Mouse (Mus musculus) neural tube, embryonic 11.5 days (tissue): Measurements from ENCODE around the gene Vezf1. TPM values are rescaled to one million over a fixed set of nuclear protein-coding genes. Genes with fewer than 3 reads are reported as not detected.

Experiments used
- ATAC-seq: fragments of 200-750 bp; cut with Nextera tagmentation; 2 replicates; pipeline ENCODE4 v1.8.0; 2017; ENCODE audit warnings: moderate number of reproducible peaks, mild to moderate bottlenecking, moderate TSS enrichment, moderate library complexity; ENCODE audit not compliant: insufficient read depth, low FRiP score, low TSS enrichment
- DNase-seq: peaks from one replicate; pipeline ENCODE4 v3.0.0-alpha.2; 2015; ENCODE audit warnings: low spot score
- H3K27ac ChIP-seq: fragments of 300-500 bp; sonication (generic); 2 replicates; pipeline ENCODE4 v1.5.1; 2014; ENCODE audit warnings: low read depth, mild to moderate bottlenecking, low read length
- H3K27me3 ChIP-seq: fragments of 300-500 bp; sonication (generic); 2 replicates; pipeline ENCODE4 v1.6.1; 2014; ENCODE audit warnings: mild to moderate bottlenecking, low read length, mixed read lengths; ENCODE audit not compliant: control insufficient read depth, insufficient read depth
- H3K36me3 ChIP-seq: fragments of 300-500 bp; sonication (generic); 2 replicates; pipeline ENCODE4 v1.6.1; 2014; ENCODE audit warnings: mild to moderate bottlenecking, low read length, moderate library complexity, mixed read lengths; ENCODE audit not compliant: control insufficient read depth, insufficient read depth
- H3K4me1 ChIP-seq: fragments of 300-500 bp; sonication (generic); 2 replicates; pipeline ENCODE4 v1.6.1; 2014; ENCODE audit warnings: low read length, mixed read lengths; ENCODE audit not compliant: control insufficient read depth, insufficient read depth
- H3K4me2 ChIP-seq: fragments of 300-500 bp; sonication (generic); 2 replicates; pipeline ENCODE4 v1.6.1; 2014; ENCODE audit warnings: low read depth, mild to moderate bottlenecking, moderate library complexity
- H3K4me3 ChIP-seq: fragments of 300-500 bp; sonication (generic); 2 replicates; pipeline ENCODE4 v1.5.1; 2014; ENCODE audit warnings: low read depth, low read length
- H3K9ac ChIP-seq: fragments of 300-500 bp; sonication (generic); 2 replicates; pipeline ENCODE4 v1.6.1; 2014; ENCODE audit warnings: mild to moderate bottlenecking, low read length
- H3K9me3 ChIP-seq: fragments of 300-500 bp; sonication (generic); 2 replicates; pipeline ENCODE4 v1.6.1; 2016; ENCODE audit warnings: low read length; ENCODE audit not compliant: control insufficient read depth
- WGBS: fragments of 180-500 bp; shearing (Covaris S2); extraction: QIAGEN DNeasy Blood & Tissue Kit; methylation state at CpG from one replicate; pipeline ENCODE4 v1.1.7; 2014; 5-methylcytosine and 5-hydroxymethylcytosine counted together
- polyA plus RNA-seq: library from polyadenylated mRNA; unstranded; fragments of >200 nt; fragmentation: Nextera tagmentation; extraction: Ambion mirVana; gene quantifications from 2 replicates; pipeline ENCODE4 v1.2.1, GENCODE M21; 2014

Gene Vezf1
- polyA plus RNA-seq, 1 experiment from 2014 or later, result 78.4 TPM

DNA sequence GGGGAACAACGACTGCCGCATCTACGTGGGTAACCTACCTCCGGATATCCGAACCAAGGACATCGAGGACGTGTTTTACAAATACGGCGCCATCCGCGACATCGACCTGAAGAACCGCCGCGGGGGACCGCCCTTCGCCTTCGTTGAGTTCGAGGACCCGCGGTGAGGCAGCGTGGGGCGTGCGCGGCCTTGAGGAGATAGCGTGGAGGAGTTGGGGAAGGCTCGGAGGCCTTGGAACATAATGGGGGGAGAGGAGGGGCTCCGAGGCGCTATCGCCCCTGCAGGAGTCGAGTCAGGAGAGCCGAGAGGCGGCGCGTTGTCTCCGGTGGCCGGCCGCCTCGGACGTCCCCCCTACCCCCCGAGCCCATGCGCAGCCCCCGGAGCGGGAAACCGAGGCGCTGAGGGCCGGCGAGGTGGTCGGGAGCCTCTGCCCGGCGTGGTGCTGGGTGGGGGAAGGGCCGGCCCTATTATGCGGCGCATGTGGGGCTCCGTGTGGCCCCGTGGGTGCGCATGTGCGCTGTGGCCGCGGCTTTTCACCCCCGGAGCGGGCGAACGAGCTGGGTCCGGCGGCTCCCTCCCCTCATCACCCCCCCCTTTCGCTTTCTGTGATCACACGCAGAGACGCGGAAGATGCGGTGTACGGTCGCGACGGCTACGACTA, 20.1 kb upstream of the Vezf1 start:
- peak; percentile 82 for ATAC-seq
- no peaks in the 10 kb centered on the region for H3K9me3 ChIP-seq
- under 1% methylated on average over 73 of the region's 76 CpGs for WGBS
- peaks cover 25% of the 10 kb centered on the region for H3K4me1 ChIP-seq
- H3K4me3 ChIP-seq, result peak overlapping the region; percentile 69
- H3K36me3 ChIP-seq, result peaks cover 6% of the 10 kb centered on the region
- peak overlapping the region; percentile 99 for H3K27ac ChIP-seq
- H3K4me2 ChIP-seq, result peak overlapping the region; percentile 86
- H3K27me3 ChIP-seq, result no peaks in the 10 kb centered on the region
- DNase-seq, result peak; percentile 76
- peak overlapping the region; percentile 89 for H3K9ac ChIP-seq

DNA sequence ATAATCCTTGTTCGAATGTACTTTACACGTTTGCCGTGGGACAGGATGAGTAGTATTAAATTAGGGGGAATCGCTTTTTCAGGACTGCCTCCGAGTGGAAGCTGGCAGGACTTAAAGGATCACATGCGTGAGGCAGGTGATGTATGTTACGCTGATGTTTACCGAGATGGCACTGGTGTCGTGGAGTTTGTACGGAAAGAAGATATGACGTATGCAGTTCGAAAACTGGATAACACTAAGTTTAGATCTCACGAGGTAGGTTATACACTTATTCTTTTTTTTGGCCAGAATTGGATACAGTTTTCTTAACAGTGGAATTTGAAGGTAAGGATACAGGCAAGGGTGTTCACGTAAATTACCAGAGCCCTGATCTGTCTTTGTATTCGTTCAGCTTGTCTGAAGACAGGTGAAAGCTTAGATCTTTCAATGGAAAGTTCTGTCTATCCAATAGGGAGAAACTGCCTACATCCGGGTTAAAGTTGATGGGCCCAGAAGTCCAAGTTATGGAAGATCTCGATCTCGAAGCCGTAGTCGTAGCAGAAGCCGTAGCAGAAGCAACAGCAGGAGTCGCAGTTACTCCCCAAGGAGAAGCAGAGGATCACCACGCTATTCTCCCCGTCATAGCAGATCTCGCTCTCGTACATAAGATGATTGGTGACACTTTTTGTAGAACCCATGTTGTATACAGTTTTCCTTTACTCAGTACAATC, 19.0 kb upstream of the Vezf1 start:
- Histone ChIP-seq H3K9me3 (no peaks in the 10 kb centered on the region), H3K9ac (peak overlapping the region; percentile 89), H3K4me3 (peak overlapping the region; percentile 69), H3K4me2 (peak overlapping the region; percentile 86), H3K27ac (no peak overlapping the region), H3K36me3 (peaks cover 6% of the 10 kb centered on the region), H3K27me3 (no peaks in the 10 kb centered on the region), H3K4me1 (peaks cover 25% of the 10 kb centered on the region)
- 33% methylated on average over 26 of the region's 26 CpGs for WGBS
- no peak for ATAC-seq
- no peak for DNase-seq

DNA sequence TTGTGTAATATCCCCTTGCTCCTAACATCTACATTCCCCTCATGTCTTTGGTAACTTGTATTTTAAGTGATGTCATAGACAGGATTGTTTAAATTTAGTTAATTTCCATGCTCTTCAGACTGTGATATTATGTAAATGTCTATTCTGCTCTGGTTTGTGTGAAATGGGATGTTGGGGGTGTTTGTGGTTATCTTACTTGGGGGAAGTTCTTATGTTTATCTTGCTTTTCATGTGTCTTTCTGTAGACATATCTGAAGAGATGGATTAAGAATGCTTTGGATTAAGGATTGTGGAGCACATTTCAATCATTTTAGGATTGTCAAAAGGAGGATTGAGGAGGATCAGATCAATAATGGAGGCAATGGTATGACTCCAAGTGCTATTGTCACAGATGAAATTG, 18.3 kb upstream of the Vezf1 start:
- Histone ChIP-seq H3K27ac (no peak overlapping the region), H3K4me2 (peak overlapping the region; percentile 86), H3K9me3 (no peaks in the 10 kb centered on the region), H3K36me3 (peaks cover 6% of the 10 kb centered on the region), H3K4me1 (peaks cover 25% of the 10 kb centered on the region), H3K27me3 (no peaks in the 10 kb centered on the region), H3K9ac (no peak overlapping the region), H3K4me3 (peak overlapping the region; percentile 69)
- DNase-seq (no peak), ATAC-seq (no peak)

DNA sequence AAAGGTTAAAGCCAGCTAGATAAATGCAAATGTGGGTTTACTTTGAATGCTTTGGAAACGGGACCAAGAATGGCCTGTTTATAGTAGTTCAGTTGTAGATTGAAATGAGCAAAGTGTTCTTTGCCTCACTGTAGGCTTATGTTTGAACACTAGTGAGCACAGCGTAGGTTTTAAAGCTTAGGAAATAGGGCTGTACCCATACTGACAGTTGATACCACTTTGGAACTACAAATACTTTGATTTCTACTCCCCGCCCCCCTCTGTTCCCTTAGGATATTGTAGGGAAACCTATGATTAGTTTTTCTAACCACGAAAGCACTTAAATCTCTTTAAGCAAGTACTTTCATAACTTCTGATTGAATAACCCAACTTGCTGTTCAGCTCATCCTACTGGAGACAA, 15.4 kb upstream of the Vezf1 start:
- DNase-seq (no peak), ATAC-seq (no peak)
- 88% methylated on average over 4 of the region's 4 CpGs for WGBS
- H3K9me3 ChIP-seq, result no peaks in the 10 kb centered on the region
- peaks cover 6% of the 10 kb centered on the region for H3K36me3 ChIP-seq
- H3K27me3 ChIP-seq, result no peaks in the 10 kb centered on the region
- no peak overlapping the region for H3K27ac ChIP-seq
- H3K4me2 ChIP-seq, result no peak overlapping the region
- peaks cover 19% of the 10 kb centered on the region for H3K4me1 ChIP-seq
- no peak overlapping the region for H3K4me3 ChIP-seq
- no peak overlapping the region for H3K9ac ChIP-seq

DNA sequence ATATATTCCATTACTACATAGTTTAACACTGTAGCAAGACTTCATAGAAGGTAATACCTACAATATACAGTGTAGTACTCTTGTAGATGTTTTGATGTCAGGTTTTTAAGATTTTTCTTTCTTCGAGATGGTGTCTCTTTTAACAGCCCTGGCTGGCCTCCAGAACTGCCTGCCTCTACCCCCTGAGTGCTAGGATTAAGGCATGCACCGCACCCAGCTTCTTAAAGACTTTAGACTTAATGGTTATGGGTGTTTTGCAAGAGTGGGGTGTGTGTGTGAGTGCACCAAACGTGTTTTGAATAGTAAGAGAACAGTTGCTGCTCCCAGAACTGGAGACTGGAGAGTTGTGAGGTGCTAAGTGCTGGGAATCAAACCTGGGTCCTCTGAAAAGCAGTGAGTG, 14.3 kb upstream of the Vezf1 start:
- H3K36me3 ChIP-seq, result peaks cover 6% of the 10 kb centered on the region
- 71% methylated on average over 3 of the region's 3 CpGs for WGBS
- H3K4me2 ChIP-seq, result no peak overlapping the region
- ATAC-seq (no peak), DNase-seq (no peak)
- H3K27ac ChIP-seq, result no peak overlapping the region
- no peak overlapping the region for H3K4me3 ChIP-seq
- H3K9me3 ChIP-seq, result no peaks in the 10 kb centered on the region
- no peak overlapping the region for H3K9ac ChIP-seq
- peaks cover 19% of the 10 kb centered on the region for H3K4me1 ChIP-seq
- H3K27me3 ChIP-seq, result no peaks in the 10 kb centered on the region

DNA sequence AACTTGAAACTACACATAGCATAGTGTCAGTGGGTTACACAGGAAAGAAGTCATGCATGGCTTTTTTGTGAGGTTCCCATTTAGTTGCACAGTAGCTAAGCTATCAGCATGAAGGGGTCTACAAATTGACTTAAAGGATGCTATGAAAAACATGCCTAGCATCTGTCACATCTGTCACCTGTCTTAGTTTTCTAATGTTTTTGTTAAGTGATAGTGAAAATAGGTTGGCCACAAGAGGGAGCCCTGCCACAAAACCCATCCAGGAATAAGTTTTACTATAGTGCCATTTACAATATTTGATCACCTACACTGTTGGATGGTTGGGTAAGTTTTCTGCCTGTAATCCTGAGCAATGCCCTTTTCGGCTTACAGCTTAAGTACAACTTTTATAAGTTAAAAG, 13.5 kb upstream of the Vezf1 start:
- ATAC-seq (no peak), DNase-seq (peak; percentile 67)
- no peak overlapping the region for H3K27ac ChIP-seq
- H3K4me3 ChIP-seq, result no peak overlapping the region
- no peaks in the 10 kb centered on the region; the same call in 1 of the 2 replicates for H3K36me3 ChIP-seq
- H3K9me3 ChIP-seq, result no peaks in the 10 kb centered on the region
- H3K9ac ChIP-seq, result no peak overlapping the region
- H3K4me1 ChIP-seq, result peaks cover 12% of the 10 kb centered on the region
- H3K27me3 ChIP-seq, result no peaks in the 10 kb centered on the region
- no peak overlapping the region for H3K4me2 ChIP-seq
- 91% methylated on average over 1 of the region's 1 CpGs for WGBS

DNA sequence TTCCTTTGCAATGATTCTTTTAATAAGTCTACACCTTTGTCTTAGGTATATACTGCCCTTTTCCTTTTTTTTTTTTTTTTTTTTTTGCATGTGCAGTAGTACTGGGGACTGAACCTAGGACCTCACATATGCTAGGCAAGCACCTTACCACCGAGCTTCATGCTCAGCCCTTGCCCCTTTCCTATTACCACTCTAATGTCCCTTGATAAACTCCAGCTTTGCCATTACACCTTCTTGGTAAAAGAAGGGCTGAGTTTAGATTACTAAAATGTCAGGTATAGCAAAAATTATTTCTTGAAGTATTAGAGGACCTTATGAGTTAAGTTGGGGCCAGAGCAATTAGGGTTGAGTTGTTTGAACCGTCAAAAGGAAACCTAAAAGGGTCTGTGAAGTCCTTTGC, 12.3 kb upstream of the Vezf1 start:
- no peak overlapping the region for H3K27ac ChIP-seq
- 0 out of 2 replicates have a peak, but pooled peaks cover 4% of the 10 kb centered on the region for H3K4me1 ChIP-seq
- ATAC-seq, result no peak
- H3K27me3 ChIP-seq, result no peaks in the 10 kb centered on the region
- no peak overlapping the region for H3K9ac ChIP-seq
- no peak overlapping the region for H3K4me2 ChIP-seq
- no peaks in the 10 kb centered on the region for H3K36me3 ChIP-seq
- no peak overlapping the region for H3K4me3 ChIP-seq
- 88% methylated on average over 2 of the region's 2 CpGs for WGBS
- no peak for DNase-seq
- H3K9me3 ChIP-seq, result no peaks in the 10 kb centered on the region

DNA sequence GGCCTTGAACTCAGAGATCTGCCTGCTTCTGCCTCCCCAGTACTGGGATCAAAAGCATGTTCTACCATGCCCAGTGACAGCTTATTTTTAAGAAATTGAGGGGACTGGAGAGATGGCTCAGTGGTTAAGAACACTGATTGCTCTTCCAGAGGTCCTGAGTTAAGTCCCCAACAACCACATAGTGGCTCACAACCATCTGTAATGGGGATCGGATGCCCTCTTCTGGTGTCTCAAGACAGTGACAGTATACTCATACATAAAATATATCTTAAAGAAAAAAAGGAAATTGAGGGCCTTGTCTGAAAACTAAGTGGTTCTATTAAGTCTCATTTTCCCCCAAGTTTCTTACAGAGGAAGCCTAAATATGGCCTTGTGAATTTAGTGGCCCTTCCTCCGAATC, 10.3 kb upstream of the Vezf1 start:
- DNase-seq, result no peak
- Histone ChIP-seq H3K9ac (no peak overlapping the region), H3K27ac (no peak overlapping the region), H3K4me1 (no peaks in the 10 kb centered on the region), H3K9me3 (no peaks in the 10 kb centered on the region), H3K4me3 (no peak overlapping the region), H3K4me2 (no peak overlapping the region), H3K27me3 (no peaks in the 10 kb centered on the region), H3K36me3 (no peaks in the 10 kb centered on the region)
- WGBS, result 79% methylated on average over 2 of the region's 2 CpGs
- no peak for ATAC-seq

DNA sequence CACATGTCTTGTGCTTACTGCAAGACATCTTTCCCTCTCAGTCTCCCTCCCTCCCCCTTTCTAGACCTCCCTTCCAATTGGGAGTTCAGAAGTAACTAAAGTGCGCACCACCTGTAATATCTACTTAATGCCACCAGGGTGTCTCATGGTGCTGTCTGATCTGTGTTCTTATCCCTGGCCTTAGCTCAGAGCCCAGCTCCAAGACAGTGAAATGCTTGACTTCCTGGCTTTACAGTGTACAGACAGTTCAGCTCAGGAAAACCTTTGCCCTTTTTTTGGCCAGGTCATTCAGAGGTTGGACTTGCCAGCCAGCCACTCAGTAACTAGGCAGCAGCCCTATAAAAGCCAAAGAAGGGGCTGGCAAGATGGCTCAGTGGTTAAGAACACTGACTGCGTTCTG, 8.9 kb upstream of the Vezf1 start:
- no peaks in the 10 kb centered on the region for H3K9me3 ChIP-seq
- ATAC-seq, result peak; percentile 71
- H3K4me3 ChIP-seq, result no peak overlapping the region
- H3K36me3 ChIP-seq, result no peaks in the 10 kb centered on the region
- no peak overlapping the region for H3K9ac ChIP-seq
- peak; percentile 45 for DNase-seq
- H3K27me3 ChIP-seq, result no peaks in the 10 kb centered on the region
- no peak overlapping the region for H3K27ac ChIP-seq
- H3K4me2 ChIP-seq, result no peak overlapping the region
- WGBS, result 51% methylated on average over 2 of the region's 2 CpGs
- H3K4me1 ChIP-seq, result no peaks in the 10 kb centered on the region
